Mouse (Mus musculus): ENCODE measurements around the gene Sugt1. TPM values are rescaled to one million over a fixed set of nuclear protein-coding genes. Genes with fewer than 3 reads are reported as not detected.

The Sugt1 gene
- polyA plus RNA-seq, 1 experiment from 2014 or later: 106 TPM

- H3K9me3 ChIP-seq (replicated peaks): no peaks in the 10 kb centered on the region
- peaks cover 75% of the 10 kb centered on the region for H3K36me3 ChIP-seq
- no peaks in the 10 kb centered on the region for H3K4me1 ChIP-seq (replicated peaks)
- H3K27ac ChIP-seq: no peak overlapping the region
- H3K4me2 ChIP-seq: no peak overlapping the region
- ATAC-seq (replicated peaks; ENCODE audit: insufficient number of reproducible peaks, insufficient read depth, low FRiP score, low read depth): no peak
- H3K9ac ChIP-seq: no peak overlapping the region
- H3K4me3 ChIP-seq: no peak overlapping the region
- 87% methylated on average over 3 of the region's 3 CpGs for WGBS
- H3K27me3 ChIP-seq: no peaks in the 10 kb centered on the region
Observed at GRCm38 (mm10) chr14:79606867-79607266, 19.4 kb downstream of the Sugt1 start.

GRCm38 (mm10) chr14:79607352-79607751 is 19.9 kb downstream of the Sugt1 start:
- ATAC-seq (replicated peaks; ENCODE audit: insufficient number of reproducible peaks, insufficient read depth, low FRiP score, low read depth): no peak
- Histone ChIP-seq H3K4me3 (no peak overlapping the region), H3K36me3 (peaks cover 74% of the 10 kb centered on the region), H3K4me2 (no peak overlapping the region), H3K27ac (no peak overlapping the region), H3K27me3 (no peaks in the 10 kb centered on the region), H3K9me3 (replicated peaks) (no peaks in the 10 kb centered on the region), H3K4me1 (replicated peaks) (no peaks in the 10 kb centered on the region), H3K9ac (no peak overlapping the region)
- WGBS: 92% methylated on average over 4 of the region's 4 CpGs

- Histone ChIP-seq H3K27ac (no peak overlapping the region), H3K9ac (no peak overlapping the region), H3K4me3 (no peak overlapping the region), H3K4me2 (no peak overlapping the region), H3K27me3 (no peaks in the 10 kb centered on the region), H3K36me3 (peaks cover 76% of the 10 kb centered on the region), H3K4me1 (replicated peaks) (no peaks in the 10 kb centered on the region), H3K9me3 (replicated peaks) (no peaks in the 10 kb centered on the region)
- WGBS: 87% methylated on average over 6 of the region's 6 CpGs
- ATAC-seq (replicated peaks; ENCODE audit: insufficient number of reproducible peaks, insufficient read depth, low FRiP score, low read depth): no peak
Observed at GRCm38 (mm10) chr14:79608286-79608685, 20.8 kb downstream of the Sugt1 start.

- Histone ChIP-seq H3K4me1 (replicated peaks) (0 out of 2 replicates have a peak, but pooled peaks cover 2% of the 10 kb centered on the region), H3K27ac (no peak overlapping the region), H3K4me2 (no peak overlapping the region), H3K9me3 (replicated peaks) (no peaks in the 10 kb centered on the region), H3K9ac (no peak overlapping the region), H3K27me3 (no peaks in the 10 kb centered on the region), H3K36me3 (peaks cover 48% of the 10 kb centered on the region), H3K4me3 (no peak overlapping the region)
- no peak for ATAC-seq (replicated peaks; ENCODE audit: insufficient number of reproducible peaks, insufficient read depth, low FRiP score, low read depth)
- 79% methylated on average over 8 of the region's 8 CpGs for WGBS
Observed at GRCm38 (mm10) chr14:79617121-79617828, 29.8 kb downstream of the Sugt1 start.

GRCm38 (mm10) chr14:79619802-79620201 is 32.3 kb downstream of the Sugt1 start:
- Histone ChIP-seq H3K9me3 (replicated peaks) (no peaks in the 10 kb centered on the region), H3K4me1 (replicated peaks) (0 out of 2 replicates have a peak, but pooled peaks cover 2% of the 10 kb centered on the region), H3K27me3 (no peaks in the 10 kb centered on the region), H3K27ac (no peak overlapping the region), H3K36me3 (peaks cover 44% of the 10 kb centered on the region), H3K4me3 (no peak overlapping the region), H3K9ac (no peak overlapping the region), H3K4me2 (no peak overlapping the region)
- no peak for ATAC-seq (replicated peaks; ENCODE audit: insufficient number of reproducible peaks, insufficient read depth, low FRiP score, low read depth)
- WGBS: 95% methylated on average over 7 of the region's 7 CpGs

- H3K4me3 ChIP-seq: no peak overlapping the region
- H3K9me3 ChIP-seq (replicated peaks): no peaks in the 10 kb centered on the region
- H3K9ac ChIP-seq: no peak overlapping the region
- H3K4me1 ChIP-seq (replicated peaks): 0 out of 2 replicates have a peak, but pooled peaks cover 2% of the 10 kb centered on the region
- no peak overlapping the region for H3K4me2 ChIP-seq
- no peaks in the 10 kb centered on the region for H3K27me3 ChIP-seq
- 32% methylated on average over 3 of the region's 3 CpGs for WGBS
- no peak overlapping the region for H3K27ac ChIP-seq
- H3K36me3 ChIP-seq: peaks cover 53% of the 10 kb centered on the region
- ATAC-seq (replicated peaks; ENCODE audit: insufficient number of reproducible peaks, insufficient read depth, low FRiP score, low read depth): no peak
Observed at GRCm38 (mm10) chr14:79621143-79621542, 33.7 kb downstream of the Sugt1 start.

GRCm38 (mm10) chr14:79632330-79632729 is 44.8 kb downstream of the Sugt1 start:
- WGBS: 87% methylated on average over 6 of the region's 6 CpGs
- H3K9ac ChIP-seq: no peak overlapping the region

GRCm38 (mm10) chr14:79633196-79633595 is 45.7 kb downstream of the Sugt1 start:
- 87% methylated on average over 2 of the region's 2 CpGs for WGBS
- ATAC-seq (replicated peaks; ENCODE audit: insufficient number of reproducible peaks, insufficient read depth, low FRiP score, low read depth): no peak
- no peak overlapping the region for H3K27ac ChIP-seq

More at GRCm38 (mm10) chr14:79632330-79632729, 44.8 kb downstream of the Sugt1 start:
- peaks cover 31% of the 10 kb centered on the region for H3K36me3 ChIP-seq
- no peak overlapping the region for H3K27ac ChIP-seq
- no peak for ATAC-seq (replicated peaks; ENCODE audit: insufficient number of reproducible peaks, insufficient read depth, low FRiP score, low read depth)
- H3K27me3 ChIP-seq: no peaks in the 10 kb centered on the region
- H3K4me2 ChIP-seq: no peak overlapping the region
- no peak overlapping the region for H3K4me3 ChIP-seq
- no peaks in the 10 kb centered on the region for H3K4me1 ChIP-seq (replicated peaks)
- no peaks in the 10 kb centered on the region for H3K9me3 ChIP-seq (replicated peaks)

GRCm38 (mm10) chr14:79636814-79637213 is 49.3 kb downstream of the Sugt1 start:
- no peaks in the 10 kb centered on the region for H3K27me3 ChIP-seq
- no peak for ATAC-seq (replicated peaks; ENCODE audit: insufficient number of reproducible peaks, insufficient read depth, low FRiP score, low read depth)
- WGBS: 77% methylated on average over 4 of the region's 4 CpGs

More at GRCm38 (mm10) chr14:79633196-79633595, 45.7 kb downstream of the Sugt1 start:
- Histone ChIP-seq H3K4me1 (replicated peaks) (no peaks in the 10 kb centered on the region), H3K9me3 (replicated peaks) (no peaks in the 10 kb centered on the region), H3K4me2 (no peak overlapping the region), H3K27me3 (no peaks in the 10 kb centered on the region), H3K36me3 (peaks cover 24% of the 10 kb centered on the region), H3K9ac (no peak overlapping the region), H3K4me3 (no peak overlapping the region)

GRCm38 (mm10) chr14:79642063-79642462 is 54.6 kb downstream of the Sugt1 start:
- Histone ChIP-seq H3K9ac (no peak overlapping the region), H3K4me3 (no peak overlapping the region), H3K27ac (no peak overlapping the region), H3K27me3 (0 out of 2 replicates have a peak, but pooled peaks cover 2% of the 10 kb centered on the region), H3K4me2 (no peak overlapping the region), H3K9me3 (replicated peaks) (no peaks in the 10 kb centered on the region), H3K4me1 (replicated peaks) (no peaks in the 10 kb centered on the region), H3K36me3 (no peaks in the 10 kb centered on the region)
- no peak for ATAC-seq (replicated peaks; ENCODE audit: insufficient number of reproducible peaks, insufficient read depth, low FRiP score, low read depth)
- WGBS: 79% methylated on average over 9 of the region's 9 CpGs

More at GRCm38 (mm10) chr14:79636814-79637213, 49.3 kb downstream of the Sugt1 start:
- Histone ChIP-seq H3K4me2 (no peak overlapping the region), H3K27ac (no peak overlapping the region), H3K9ac (no peak overlapping the region), H3K4me3 (no peak overlapping the region), H3K9me3 (replicated peaks) (no peaks in the 10 kb centered on the region), H3K36me3 (no peaks in the 10 kb centered on the region; the same call in 1 of the 2 replicates), H3K4me1 (replicated peaks) (no peaks in the 10 kb centered on the region)

- H3K4me3 ChIP-seq: no peak overlapping the region
- peak overlapping the region; percentile 46 for H3K4me2 ChIP-seq
- ATAC-seq (replicated peaks; ENCODE audit: insufficient number of reproducible peaks, insufficient read depth, low FRiP score, low read depth): no peak
- WGBS: 15% methylated on average over 11 of the region's 11 CpGs
- H3K36me3 ChIP-seq: no peaks in the 10 kb centered on the region
- no peaks in the 10 kb centered on the region for H3K9me3 ChIP-seq (replicated peaks)
- 0 out of 2 replicates have a peak, but pooled peaks cover 2% of the 10 kb centered on the region for H3K27me3 ChIP-seq
- H3K9ac ChIP-seq: no peak overlapping the region
- H3K4me1 ChIP-seq (replicated peaks): no peaks in the 10 kb centered on the region
- H3K27ac ChIP-seq: no peak overlapping the region
Observed at GRCm38 (mm10) chr14:79645378-79645777, 57.9 kb downstream of the Sugt1 start.

- no peaks in the 10 kb centered on the region for H3K4me1 ChIP-seq (replicated peaks)
- 53% methylated on average over 3 of the region's 3 CpGs for WGBS
- H3K36me3 ChIP-seq: no peaks in the 10 kb centered on the region
- no peak overlapping the region for H3K9ac ChIP-seq
- no peak overlapping the region for H3K27ac ChIP-seq
- H3K9me3 ChIP-seq (replicated peaks): no peaks in the 10 kb centered on the region
- no peak overlapping the region for H3K4me3 ChIP-seq
- no peak overlapping the region for H3K4me2 ChIP-seq
- ATAC-seq (replicated peaks; ENCODE audit: insufficient number of reproducible peaks, insufficient read depth, low FRiP score, low read depth): no peak
- 0 out of 2 replicates have a peak, but pooled peaks cover under 1% of the 10 kb centered on the region for H3K27me3 ChIP-seq
Observed at GRCm38 (mm10) chr14:79649680-79650079, 62.2 kb downstream of the Sugt1 start.
